Mouse (Mus musculus) kidney, adult 10 weeks (tissue): ENCODE results near the gene Mmp1b. TPM values are rescaled to one million over a fixed set of nuclear protein-coding genes. Genes with fewer than 3 reads are reported as not detected.

ENCODE experiments used
- polyA plus RNA-seq: library from polyadenylated mRNA; stranded (reverse); fragments of 350-450 nt; fragmentation: Illumina TruSeq; extraction: RNeasy Lipid Tissue Mini Kit (QIAGEN cat#74804); gene quantifications from one replicate; pipeline ENCODE4 v1.2.3, GENCODE M21; 2014; ENCODE audit warnings: low read depth, low replicate concordance

The Mmp1b gene
- not detected for polyA plus RNA-seq

DNA sequence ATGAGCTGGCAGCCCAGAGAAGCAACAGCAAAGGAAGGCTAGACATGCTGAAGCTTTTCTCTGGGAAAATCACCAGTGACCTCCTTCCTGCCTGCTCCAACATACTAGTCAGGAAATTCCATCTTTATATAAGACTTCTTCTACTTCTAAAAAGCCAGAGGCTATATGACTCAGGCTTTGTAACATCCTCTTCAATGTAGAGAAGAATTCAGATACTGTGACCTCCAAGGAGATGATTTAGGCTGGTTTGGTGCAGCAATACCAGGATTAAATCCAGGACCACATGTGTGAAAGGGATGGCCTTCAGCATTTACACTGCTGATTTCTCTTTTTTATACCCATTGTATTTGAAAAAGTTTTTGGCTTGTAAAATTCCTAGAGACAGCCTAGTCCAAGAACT is at the start of gene Mmp1b:
Gene Mmp1b, minus strand, starts transcription at position 101 of the 400 bp plus-strand sequence.

DNA sequence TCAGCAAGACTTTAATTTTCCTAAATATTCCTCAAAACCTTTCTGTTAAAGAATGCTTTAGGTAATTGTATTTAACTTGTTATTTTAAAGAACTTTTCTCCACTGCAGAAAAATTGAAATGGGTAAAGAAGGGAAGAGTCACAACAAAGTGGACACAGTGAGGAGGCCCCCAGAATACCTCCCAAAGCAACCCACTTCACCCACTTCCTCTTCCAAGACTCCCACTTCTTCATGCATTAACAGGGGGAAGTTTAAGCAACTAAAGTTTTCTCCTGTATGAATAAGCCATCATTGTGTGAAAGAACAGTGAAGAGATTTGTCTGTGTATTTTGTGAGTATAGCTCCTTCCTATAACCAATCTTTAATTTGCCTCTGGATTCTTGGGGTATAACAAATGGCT is 43.7 kb downstream of the Mmp1b start, which contains the start of gene Mmp12:
Gene Mmp12, plus strand, starts transcription at position 275 of the 400 bp plus-strand sequence.

Other genes starting within 250 kb of the Mmp1b start
- gene Dync2h1, start 203.6 kb downstream of the Mmp1b start, polyA plus RNA-seq, result 11.6 TPM
- gene Dcun1d5, start 203.5 kb downstream of the Mmp1b start, polyA plus RNA-seq, result 140 TPM
- 3.6 TPM for gene Mmp13, start 115.5 kb downstream of the Mmp1b start, polyA plus RNA-seq
- 9.7 TPM for gene Mmp12, start 43.7 kb downstream of the Mmp1b start, polyA plus RNA-seq
- gene Mmp3, start 57.8 kb upstream of the Mmp1b start, polyA plus RNA-seq, result 0.97 TPM
- gene Mmp10, start 114.3 kb upstream of the Mmp1b start, polyA plus RNA-seq, result not detected
- not detected for gene Mmp8, start 170.4 kb upstream of the Mmp1b start, polyA plus RNA-seq
- gene Mmp27, start 183.3 kb upstream of the Mmp1b start, polyA plus RNA-seq, result not detected
- not detected for gene Mmp20, start 240.2 kb upstream of the Mmp1b start, polyA plus RNA-seq